Mouse (Mus musculus): ENCODE data around the gene D930020B18Rik. TPM values are rescaled to one million over a fixed set of nuclear protein-coding genes. Genes with fewer than 3 reads are reported as not detected.
A peak's percentile ranks its signal among the peaks of the same experiment; 100 is the strongest.

Gene D930020B18Rik
- polyA plus RNA-seq, 1 experiment: not detected

- H3K27ac ChIP-seq (ENCODE audit: insufficient read depth, low read depth, low read length): no peak overlapping the region
Observed at GRCm38 (mm10) chr10:121615146-121615870, 26.1 kb upstream of the D930020B18Rik start.

GRCm38 (mm10) chr10:121615935-121616334 is 25.5 kb upstream of the D930020B18Rik start:
- no peak for TF ChIP-seq POLR2A (IDR thresholded peaks at IDR 0.05; ENCODE audit: borderline replicate concordance, low read depth, low read length)
- TF ChIP-seq CTCF (IDR thresholded peaks at IDR 0.05; ENCODE audit: low read depth, low read length): no peak

More at GRCm38 (mm10) chr10:121615146-121615870, 26.1 kb upstream of the D930020B18Rik start:
- no peak for TF ChIP-seq POLR2A (IDR thresholded peaks at IDR 0.05; ENCODE audit: borderline replicate concordance, low read depth, low read length)
- no peak for TF ChIP-seq CTCF (IDR thresholded peaks at IDR 0.05; ENCODE audit: low read depth, low read length)
- peaks cover 17% of the 10 kb centered on the region for H3K4me1 ChIP-seq (ENCODE audit: control insufficient read depth, insufficient read depth, low read length)
- H3K4me3 ChIP-seq (ENCODE audit: insufficient read depth, low read length): no peak overlapping the region

GRCm38 (mm10) chr10:121622431-121622830 is 19.0 kb upstream of the D930020B18Rik start:
- no peak for TF ChIP-seq POLR2A (IDR thresholded peaks at IDR 0.05; ENCODE audit: borderline replicate concordance, low read depth, low read length)
- TF ChIP-seq CTCF (IDR thresholded peaks at IDR 0.05; ENCODE audit: low read depth, low read length): no peak
- Histone ChIP-seq H3K4me1 (ENCODE audit: control insufficient read depth, insufficient read depth, low read length) (peaks cover 17% of the 10 kb centered on the region), H3K4me3 (ENCODE audit: insufficient read depth, low read length) (no peak overlapping the region), H3K27ac (ENCODE audit: insufficient read depth, low read depth, low read length) (no peak overlapping the region)

More at GRCm38 (mm10) chr10:121615935-121616334, 25.5 kb upstream of the D930020B18Rik start:
- Histone ChIP-seq H3K4me3 (ENCODE audit: insufficient read depth, low read length) (no peak overlapping the region), H3K27ac (ENCODE audit: insufficient read depth, low read depth, low read length) (no peak overlapping the region), H3K4me1 (ENCODE audit: control insufficient read depth, insufficient read depth, low read length) (peaks cover 17% of the 10 kb centered on the region)

GRCm38 (mm10) chr10:121623670-121624069 is 17.7 kb upstream of the D930020B18Rik start:
- TF ChIP-seq CTCF (IDR thresholded peaks at IDR 0.05; ENCODE audit: low read depth, low read length): no peak
- Histone ChIP-seq H3K4me3 (ENCODE audit: insufficient read depth, low read length) (no peak overlapping the region), H3K4me1 (ENCODE audit: control insufficient read depth, insufficient read depth, low read length) (peaks cover 25% of the 10 kb centered on the region)

GRCm38 (mm10) chr10:121625006-121625405 is 16.4 kb upstream of the D930020B18Rik start:
- H3K4me1 ChIP-seq (ENCODE audit: control insufficient read depth, insufficient read depth, low read length): peaks cover 38% of the 10 kb centered on the region
- peak overlapping the region; percentile 76 for H3K4me3 ChIP-seq (ENCODE audit: insufficient read depth, low read length)
- H3K27ac ChIP-seq (ENCODE audit: insufficient read depth, low read depth, low read length): peak overlapping the region; percentile 66
- TF ChIP-seq CTCF (IDR thresholded peaks at IDR 0.05; ENCODE audit: low read depth, low read length) (no peak), POLR2A (IDR thresholded peaks at IDR 0.05; ENCODE audit: borderline replicate concordance, low read depth, low read length) (no peak)

More at GRCm38 (mm10) chr10:121623670-121624069, 17.7 kb upstream of the D930020B18Rik start:
- H3K27ac ChIP-seq (ENCODE audit: insufficient read depth, low read depth, low read length): no peak overlapping the region

- peak overlapping the region; percentile 66 for H3K27ac ChIP-seq (ENCODE audit: insufficient read depth, low read depth, low read length)
- peaks cover 41% of the 10 kb centered on the region for H3K4me1 ChIP-seq (ENCODE audit: control insufficient read depth, insufficient read depth, low read length)
Observed at GRCm38 (mm10) chr10:121625407-121626185, 15.8 kb upstream of the D930020B18Rik start.

GRCm38 (mm10) chr10:121626186-121626882 is 15.1 kb upstream of the D930020B18Rik start, which contains the start of gene Xpot:
Gene Xpot (minus strand): TSS chr10:121626332.
- no peak for TF ChIP-seq POLR2A (IDR thresholded peaks at IDR 0.05; ENCODE audit: borderline replicate concordance, low read depth, low read length)
- TF ChIP-seq CTCF (IDR thresholded peaks at IDR 0.05; ENCODE audit: low read depth, low read length): no peak

More at GRCm38 (mm10) chr10:121625407-121626185, 15.8 kb upstream of the D930020B18Rik start:
- H3K4me3 ChIP-seq (ENCODE audit: insufficient read depth, low read length): peak overlapping the region; percentile 76
- TF ChIP-seq CTCF (IDR thresholded peaks at IDR 0.05; ENCODE audit: low read depth, low read length) (no peak), POLR2A (IDR thresholded peaks at IDR 0.05; ENCODE audit: borderline replicate concordance, low read depth, low read length) (no peak)

GRCm38 (mm10) chr10:121627216-121627852 is 14.1 kb upstream of the D930020B18Rik start:
- H3K27ac ChIP-seq (ENCODE audit: insufficient read depth, low read depth, low read length): 0 out of 2 replicates have a peak overlapping the region, but pooled peaks have one; percentile 77
- TF ChIP-seq CTCF (IDR thresholded peaks at IDR 0.05; ENCODE audit: low read depth, low read length) (no peak), POLR2A (IDR thresholded peaks at IDR 0.05; ENCODE audit: borderline replicate concordance, low read depth, low read length) (no peak)
- peaks cover 43% of the 10 kb centered on the region for H3K4me1 ChIP-seq (ENCODE audit: control insufficient read depth, insufficient read depth, low read length)
- no peak overlapping the region for H3K4me3 ChIP-seq (ENCODE audit: insufficient read depth, low read length)

More at GRCm38 (mm10) chr10:121626186-121626882, 15.1 kb upstream of the D930020B18Rik start, which contains the start of gene Xpot:
- Histone ChIP-seq H3K4me3 (ENCODE audit: insufficient read depth, low read length) (peak within 1 kb of the TSS; percentile 76), H3K4me1 (ENCODE audit: control insufficient read depth, insufficient read depth, low read length) (peaks cover 43% of the 10 kb centered on the region), H3K27ac (ENCODE audit: insufficient read depth, low read depth, low read length) (peak within 1 kb of the TSS; percentile 77)

GRCm38 (mm10) chr10:121628561-121629040 is 12.8 kb upstream of the D930020B18Rik start:
- H3K4me3 ChIP-seq (ENCODE audit: insufficient read depth, low read length): peak overlapping the region; percentile 38
- peaks cover 41% of the 10 kb centered on the region for H3K4me1 ChIP-seq (ENCODE audit: control insufficient read depth, insufficient read depth, low read length)
- peak overlapping the region; percentile 48 for H3K27ac ChIP-seq (ENCODE audit: insufficient read depth, low read depth, low read length)
- TF ChIP-seq POLR2A (IDR thresholded peaks at IDR 0.05; ENCODE audit: borderline replicate concordance, low read depth, low read length): no peak
- TF ChIP-seq CTCF (IDR thresholded peaks at IDR 0.05; ENCODE audit: low read depth, low read length): no peak

All from bone marrow macrophage, adult 2 months (primary cell).